Mouse (Mus musculus): Measurements from ENCODE around the gene Gm4707. TPM values are rescaled to one million over a fixed set of nuclear protein-coding genes. Genes with fewer than 3 reads are reported as not detected.

Gm4707 gene
- 1.5 and 1.7 TPM in 2 replicates for polyA plus RNA-seq (2014; fragmentation: Nextera tagmentation; extraction: Ambion mirVana)

- no peaks in the 10 kb centered on the region for H3K9me3 ChIP-seq (ENCODE audit: control insufficient read depth, low read length)
- ATAC-seq (ENCODE audit: insufficient read depth, low FRiP score, low TSS enrichment) (no peak), DNase-seq (ENCODE audit: low spot score) (no peak)
- no peaks in the 10 kb centered on the region for H3K4me1 ChIP-seq (ENCODE audit: control insufficient read depth, insufficient read depth, low read length)
- no peak within 1 kb of the TSS for H3K9ac ChIP-seq (ENCODE audit: low read length)
- no peaks in the 10 kb centered on the region for H3K27me3 ChIP-seq (ENCODE audit: control insufficient read depth, insufficient read depth, low read length)
- H3K4me2 ChIP-seq (ENCODE audit: low read depth) = no peak within 1 kb of the TSS
- WGBS = 100% methylated on average over 2 of the region's 2 CpGs
- no peak within 1 kb of the TSS for H3K27ac ChIP-seq (ENCODE audit: low read depth, low read length)
- H3K4me3 ChIP-seq (ENCODE audit: low read depth, low read length) = no peak within 1 kb of the TSS
- H3K36me3 ChIP-seq (ENCODE audit: control insufficient read depth, insufficient read depth, low read length) = peaks cover 8% of the 10 kb centered on the region
These were observed at the start of gene Gm4707 for GRCm38 (mm10) chr17:71459818-71460217. Gene Gm4707 (minus strand): TSS chr17:71459918.

- Histone ChIP-seq H3K36me3 (ENCODE audit: control insufficient read depth, insufficient read depth, low read length) (peaks cover 4% of the 10 kb centered on the region; the same call in 1 of the 2 replicates), H3K27ac (ENCODE audit: low read depth, low read length) (no peak overlapping the region), H3K4me1 (ENCODE audit: control insufficient read depth, insufficient read depth, low read length) (no peaks in the 10 kb centered on the region), H3K4me2 (ENCODE audit: low read depth) (no peak overlapping the region), H3K4me3 (ENCODE audit: low read depth, low read length) (no peak overlapping the region), H3K9me3 (ENCODE audit: control insufficient read depth, low read length) (no peaks in the 10 kb centered on the region), H3K27me3 (ENCODE audit: control insufficient read depth, insufficient read depth, low read length) (no peaks in the 10 kb centered on the region), H3K9ac (ENCODE audit: low read length) (no peak overlapping the region)
- DNase-seq (ENCODE audit: low spot score) (no peak), ATAC-seq (ENCODE audit: insufficient read depth, low FRiP score, low TSS enrichment) (no peak)
- 92% methylated on average over 8 of the region's 8 CpGs for WGBS
These were observed 47.1 kb upstream of the Gm4707 start for GRCm38 (mm10) chr17:71506832-71507231.

- no peak overlapping the region for H3K9ac ChIP-seq (ENCODE audit: low read length)
- H3K4me3 ChIP-seq (ENCODE audit: low read depth, low read length) = no peak overlapping the region
- ATAC-seq (ENCODE audit: insufficient read depth, low FRiP score, low TSS enrichment) = no peak
- H3K27ac ChIP-seq (ENCODE audit: low read depth, low read length) = no peak overlapping the region
- H3K9me3 ChIP-seq (ENCODE audit: control insufficient read depth, low read length) = no peaks in the 10 kb centered on the region
- H3K27me3 ChIP-seq (ENCODE audit: control insufficient read depth, insufficient read depth, low read length) = no peaks in the 10 kb centered on the region
- H3K36me3 ChIP-seq (ENCODE audit: control insufficient read depth, insufficient read depth, low read length) = peaks cover 8% of the 10 kb centered on the region
- DNase-seq (ENCODE audit: low spot score) = no peak
- WGBS = 92% methylated on average over 4 of the region's 4 CpGs
- H3K4me2 ChIP-seq (ENCODE audit: low read depth) = no peak overlapping the region
- no peaks in the 10 kb centered on the region for H3K4me1 ChIP-seq (ENCODE audit: control insufficient read depth, insufficient read depth, low read length)
These were observed 36.1 kb upstream of the Gm4707 start for GRCm38 (mm10) chr17:71495784-71496183.

DNA sequence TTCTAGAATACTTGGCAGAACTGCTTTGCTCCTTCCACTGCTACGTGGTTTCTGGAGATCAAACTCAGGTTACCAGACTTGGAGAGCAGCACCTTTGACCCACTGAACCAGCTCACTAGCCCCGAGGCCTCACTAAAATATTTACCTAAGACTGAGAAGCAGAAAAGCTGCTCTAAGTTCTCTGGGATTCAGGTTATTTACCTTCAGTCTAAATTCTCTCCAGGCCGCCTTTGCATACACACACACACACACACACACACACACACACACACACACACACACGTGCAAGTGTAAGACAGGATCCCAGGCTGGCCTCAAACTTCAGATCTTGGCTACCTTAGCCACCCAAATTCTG is 31.6 kb upstream of the Gm4707 start:
- ATAC-seq (ENCODE audit: insufficient read depth, low FRiP score, low TSS enrichment) (no peak), DNase-seq (ENCODE audit: low spot score) (no peak)
- H3K4me3 ChIP-seq (ENCODE audit: low read depth, low read length) = no peak overlapping the region
- no peak overlapping the region for H3K27ac ChIP-seq (ENCODE audit: low read depth, low read length)
- H3K4me1 ChIP-seq (ENCODE audit: control insufficient read depth, insufficient read depth, low read length) = no peaks in the 10 kb centered on the region
- no peak overlapping the region for H3K9ac ChIP-seq (ENCODE audit: low read length)
- H3K36me3 ChIP-seq (ENCODE audit: control insufficient read depth, insufficient read depth, low read length) = peaks cover 4% of the 10 kb centered on the region
- H3K4me2 ChIP-seq (ENCODE audit: low read depth) = no peak overlapping the region
- no peaks in the 10 kb centered on the region for H3K9me3 ChIP-seq (ENCODE audit: control insufficient read depth, low read length)
- no peaks in the 10 kb centered on the region for H3K27me3 ChIP-seq (ENCODE audit: control insufficient read depth, insufficient read depth, low read length)
- WGBS = 84% methylated on average over 4 of the region's 4 CpGs

GRCm38 (mm10) chr17:71490666-71491331 is 31.1 kb upstream of the Gm4707 start:
- Histone ChIP-seq H3K9me3 (ENCODE audit: control insufficient read depth, low read length) (no peaks in the 10 kb centered on the region), H3K27me3 (ENCODE audit: control insufficient read depth, insufficient read depth, low read length) (no peaks in the 10 kb centered on the region), H3K27ac (ENCODE audit: low read depth, low read length) (no peak overlapping the region), H3K4me2 (ENCODE audit: low read depth) (no peak overlapping the region), H3K9ac (ENCODE audit: low read length) (no peak overlapping the region), H3K36me3 (ENCODE audit: control insufficient read depth, insufficient read depth, low read length) (peaks cover 3% of the 10 kb centered on the region), H3K4me1 (ENCODE audit: control insufficient read depth, insufficient read depth, low read length) (no peaks in the 10 kb centered on the region), H3K4me3 (ENCODE audit: low read depth, low read length) (no peak overlapping the region)
- DNase-seq (ENCODE audit: low spot score) (no peak), ATAC-seq (ENCODE audit: insufficient read depth, low FRiP score, low TSS enrichment) (no peak)
- WGBS = 85% methylated on average over 9 of the region's 9 CpGs

- no peaks in the 10 kb centered on the region for H3K9me3 ChIP-seq (ENCODE audit: control insufficient read depth, low read length)
- H3K27ac ChIP-seq (ENCODE audit: low read depth, low read length) = no peak overlapping the region
- ATAC-seq (ENCODE audit: insufficient read depth, low FRiP score, low TSS enrichment) = no peak
- H3K27me3 ChIP-seq (ENCODE audit: control insufficient read depth, insufficient read depth, low read length) = no peaks in the 10 kb centered on the region
- DNase-seq (ENCODE audit: low spot score) = no peak
- no peaks in the 10 kb centered on the region for H3K4me1 ChIP-seq (ENCODE audit: control insufficient read depth, insufficient read depth, low read length)
- H3K36me3 ChIP-seq (ENCODE audit: control insufficient read depth, insufficient read depth, low read length) = no peaks in the 10 kb centered on the region
- 87% methylated on average over 9 of the region's 9 CpGs for WGBS
- H3K4me3 ChIP-seq (ENCODE audit: low read depth, low read length) = no peak overlapping the region
- no peak overlapping the region for H3K4me2 ChIP-seq (ENCODE audit: low read depth)
- no peak overlapping the region for H3K9ac ChIP-seq (ENCODE audit: low read length)
These were observed 30.2 kb upstream of the Gm4707 start for GRCm38 (mm10) chr17:71489703-71490461.

GRCm38 (mm10) chr17:71486231-71486851 is 26.6 kb upstream of the Gm4707 start:
- Histone ChIP-seq H3K27ac (ENCODE audit: low read depth, low read length) (no peak overlapping the region), H3K9ac (ENCODE audit: low read length) (no peak overlapping the region), H3K27me3 (ENCODE audit: control insufficient read depth, insufficient read depth, low read length) (no peaks in the 10 kb centered on the region), H3K9me3 (ENCODE audit: control insufficient read depth, low read length) (no peaks in the 10 kb centered on the region), H3K4me2 (ENCODE audit: low read depth) (no peak overlapping the region), H3K4me3 (ENCODE audit: low read depth, low read length) (no peak overlapping the region), H3K36me3 (ENCODE audit: control insufficient read depth, insufficient read depth, low read length) (no peaks in the 10 kb centered on the region), H3K4me1 (ENCODE audit: control insufficient read depth, insufficient read depth, low read length) (no peaks in the 10 kb centered on the region)
- DNase-seq (ENCODE audit: low spot score) (no peak), ATAC-seq (ENCODE audit: insufficient read depth, low FRiP score, low TSS enrichment) (no peak)
- 27% methylated on average over 8 of the region's 8 CpGs for whole genome bisulfite sequencing

DNA sequence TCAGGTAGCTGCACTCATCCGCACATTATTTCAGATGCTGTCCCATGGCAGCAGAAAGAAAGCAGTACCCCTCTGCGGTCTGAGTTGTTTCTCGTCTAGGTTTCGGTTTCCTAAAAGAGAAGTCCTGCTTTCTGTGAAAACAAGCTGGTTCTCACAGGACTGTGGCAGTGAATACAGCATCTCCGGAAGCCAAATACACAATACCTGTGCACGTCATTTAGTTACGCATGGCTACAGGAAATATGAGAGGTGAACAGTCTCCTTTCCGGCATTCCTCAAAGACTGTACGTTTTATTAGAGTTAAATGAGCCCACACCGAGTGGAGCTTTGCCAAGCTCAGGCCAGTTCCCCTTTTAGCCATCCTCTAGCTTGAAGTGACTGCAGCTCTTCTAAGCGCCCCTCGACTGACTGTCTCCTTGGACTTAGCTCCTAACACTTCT is 26.1 kb upstream of the Gm4707 start:
- H3K36me3 ChIP-seq (ENCODE audit: control insufficient read depth, insufficient read depth, low read length) = no peaks in the 10 kb centered on the region
- H3K9ac ChIP-seq (ENCODE audit: low read length) = no peak overlapping the region
- DNase-seq (ENCODE audit: low spot score) (no peak), ATAC-seq (ENCODE audit: insufficient read depth, low FRiP score, low TSS enrichment) (no peak)
- H3K27ac ChIP-seq (ENCODE audit: low read depth, low read length) = no peak overlapping the region
- no peak overlapping the region for H3K4me3 ChIP-seq (ENCODE audit: low read depth, low read length)
- no peaks in the 10 kb centered on the region for H3K9me3 ChIP-seq (ENCODE audit: control insufficient read depth, low read length)
- WGBS = 68% methylated on average over 12 of the region's 12 CpGs
- no peaks in the 10 kb centered on the region for H3K4me1 ChIP-seq (ENCODE audit: control insufficient read depth, insufficient read depth, low read length)
- no peak overlapping the region for H3K4me2 ChIP-seq (ENCODE audit: low read depth)
- H3K27me3 ChIP-seq (ENCODE audit: control insufficient read depth, insufficient read depth, low read length) = no peaks in the 10 kb centered on the region

Measured in neural tube, embryonic 11.5 days (tissue).